Mouse (Mus musculus) heart, embryonic 15.5 days (tissue): ENCODE data around the gene Arl6ip1. TPM values are rescaled to one million over a fixed set of nuclear protein-coding genes. Genes with fewer than 3 reads are reported as not detected.

ENCODE experiments used
- ATAC-seq: fragments of 200-750 bp; cut with Nextera tagmentation; replicated peaks from 2 replicates; pipeline ENCODE4 v1.8.0; 2017; ENCODE audit warnings: low read depth, moderate TSS enrichment; ENCODE audit not compliant: insufficient number of reproducible peaks, insufficient read depth, low FRiP score
- H3K27ac ChIP-seq: fragments of 300-500 bp; sonication (generic); 2 replicates; pipeline ENCODE4 v1.5.1; 2015; ENCODE audit warnings: mild to moderate bottlenecking, inconsistent platforms
- H3K27me3 ChIP-seq: fragments of 300-500 bp; sonication (generic); 2 replicates; pipeline ENCODE4 v1.6.1; 2015; ENCODE audit warnings: inconsistent platforms
- H3K36me3 ChIP-seq: fragments of 300-500 bp; sonication (generic); 2 replicates; pipeline ENCODE4 v1.6.1; 2015; ENCODE audit warnings: mild to moderate bottlenecking, inconsistent platforms
- H3K4me1 ChIP-seq: fragments of 300-500 bp; sonication (generic); replicated peaks from 2 replicates; pipeline ENCODE4 v1.6.1; 2015; ENCODE audit warnings: inconsistent platforms
- H3K4me2 ChIP-seq: fragments of 300-500 bp; sonication (generic); 2 replicates; pipeline ENCODE4 v1.6.1; 2015; ENCODE audit warnings: inconsistent platforms, mild to moderate bottlenecking, moderate library complexity
- H3K4me3 ChIP-seq: fragments of 300-500 bp; sonication (generic); 2 replicates; pipeline ENCODE4 v1.5.1; 2015; ENCODE audit warnings: mild to moderate bottlenecking, inconsistent platforms
- H3K9ac ChIP-seq: fragments of 300-500 bp; sonication (generic); 2 replicates; pipeline ENCODE4 v1.6.1; 2015; ENCODE audit warnings: mild to moderate bottlenecking, inconsistent platforms
- H3K9me3 ChIP-seq: fragments of 300-500 bp; sonication (generic); replicated peaks from 2 replicates; pipeline ENCODE4 v1.6.1; 2016; ENCODE audit warnings: inconsistent platforms
- WGBS: fragments of 180-500 bp; shearing (Covaris S2); methylation state at CpG from one replicate; pipeline ENCODE4 v1.1.7; 2015; ENCODE audit warnings: mixed read lengths; 5-methylcytosine and 5-hydroxymethylcytosine counted together
- polyA plus RNA-seq: library from polyadenylated mRNA; unstranded; fragments of >200 nt; fragmentation: Nextera tagmentation; extraction: Ambion mirVana; gene quantifications from 2 replicates; pipeline ENCODE4 v1.2.1, GENCODE M21; 2015

The Arl6ip1 gene
- polyA plus RNA-seq, 1 experiment from 2014 or later, result 363 TPM

DNA sequence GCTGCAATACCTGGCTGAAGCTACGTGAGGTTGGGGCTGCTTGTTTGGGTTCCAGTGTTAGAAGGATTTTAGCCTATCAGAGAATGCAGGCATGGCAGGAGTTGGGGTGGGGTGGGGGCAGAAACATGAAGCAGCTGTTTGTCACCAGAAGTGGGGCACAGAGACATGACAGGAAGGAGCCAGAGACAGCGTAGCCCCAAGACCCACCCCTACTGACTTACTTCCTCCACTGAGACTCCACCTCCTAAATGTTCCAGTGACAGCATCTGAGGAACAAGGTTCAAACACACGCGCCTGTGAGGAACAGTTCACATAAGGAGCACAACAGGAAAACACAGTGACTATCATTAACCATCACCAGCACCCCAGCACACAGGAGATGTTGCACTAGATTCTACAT lies 49.5 kb downstream of the Arl6ip1 start:
- Histone ChIP-seq H3K9ac (no peak overlapping the region), H3K27me3 (no peaks in the 10 kb centered on the region), H3K9me3 (no peaks in the 10 kb centered on the region), H3K4me2 (no peak overlapping the region), H3K4me3 (no peak overlapping the region), H3K27ac (no peak overlapping the region), H3K4me1 (no peaks in the 10 kb centered on the region), H3K36me3 (no peaks in the 10 kb centered on the region)
- WGBS, result 79% methylated on average over 4 of the region's 4 CpGs
- no peak for ATAC-seq

DNA sequence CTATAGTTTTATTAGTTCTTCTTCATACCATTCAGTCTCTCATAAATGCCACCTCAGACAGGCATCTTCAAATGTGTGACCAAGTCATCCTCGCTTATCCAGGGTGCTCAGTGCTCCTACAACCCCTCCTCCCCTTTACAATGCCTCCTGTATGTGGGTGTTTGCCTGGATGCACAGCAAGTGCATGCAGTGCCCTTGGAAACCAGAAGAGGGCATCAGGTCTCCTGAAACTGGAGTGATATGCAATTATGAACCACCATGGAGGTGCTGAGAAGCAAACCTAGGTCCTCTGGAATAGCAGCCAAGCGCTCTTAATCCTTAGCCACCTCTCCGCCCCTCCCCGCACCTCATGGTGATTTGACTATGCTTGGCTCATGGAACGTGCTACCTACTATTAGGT lies 50.4 kb downstream of the Arl6ip1 start:
- no peak for ATAC-seq
- H3K4me3 ChIP-seq, result no peak overlapping the region
- no peak overlapping the region for H3K4me2 ChIP-seq
- no peak overlapping the region for H3K9ac ChIP-seq
- no peaks in the 10 kb centered on the region for H3K36me3 ChIP-seq
- H3K9me3 ChIP-seq, result no peaks in the 10 kb centered on the region
- no peaks in the 10 kb centered on the region for H3K4me1 ChIP-seq
- H3K27ac ChIP-seq, result no peak overlapping the region
- no peaks in the 10 kb centered on the region for H3K27me3 ChIP-seq
- WGBS, result 86% methylated on average over 5 of the region's 5 CpGs

Other genes starting within 250 kb of the Arl6ip1 start
- 371 and 431 TPM in 2 replicates for gene Rps15a, start 13.5 kb downstream of the Arl6ip1 start, polyA plus RNA-seq
- gene Smg1, start 114.0 kb upstream of the Arl6ip1 start, polyA plus RNA-seq, result 13.1 and 14.3 TPM in 2 replicates